Mouse (Mus musculus): ENCODE data around the gene Isyna1. TPM values are rescaled to one million over a fixed set of nuclear protein-coding genes. Genes with fewer than 3 reads are reported as not detected.
A peak's percentile ranks its signal among the peaks of the same experiment; 100 is the strongest.

The Isyna1 gene
- polyA plus RNA-seq, 1 experiment: 77.2 TPM

DNA sequence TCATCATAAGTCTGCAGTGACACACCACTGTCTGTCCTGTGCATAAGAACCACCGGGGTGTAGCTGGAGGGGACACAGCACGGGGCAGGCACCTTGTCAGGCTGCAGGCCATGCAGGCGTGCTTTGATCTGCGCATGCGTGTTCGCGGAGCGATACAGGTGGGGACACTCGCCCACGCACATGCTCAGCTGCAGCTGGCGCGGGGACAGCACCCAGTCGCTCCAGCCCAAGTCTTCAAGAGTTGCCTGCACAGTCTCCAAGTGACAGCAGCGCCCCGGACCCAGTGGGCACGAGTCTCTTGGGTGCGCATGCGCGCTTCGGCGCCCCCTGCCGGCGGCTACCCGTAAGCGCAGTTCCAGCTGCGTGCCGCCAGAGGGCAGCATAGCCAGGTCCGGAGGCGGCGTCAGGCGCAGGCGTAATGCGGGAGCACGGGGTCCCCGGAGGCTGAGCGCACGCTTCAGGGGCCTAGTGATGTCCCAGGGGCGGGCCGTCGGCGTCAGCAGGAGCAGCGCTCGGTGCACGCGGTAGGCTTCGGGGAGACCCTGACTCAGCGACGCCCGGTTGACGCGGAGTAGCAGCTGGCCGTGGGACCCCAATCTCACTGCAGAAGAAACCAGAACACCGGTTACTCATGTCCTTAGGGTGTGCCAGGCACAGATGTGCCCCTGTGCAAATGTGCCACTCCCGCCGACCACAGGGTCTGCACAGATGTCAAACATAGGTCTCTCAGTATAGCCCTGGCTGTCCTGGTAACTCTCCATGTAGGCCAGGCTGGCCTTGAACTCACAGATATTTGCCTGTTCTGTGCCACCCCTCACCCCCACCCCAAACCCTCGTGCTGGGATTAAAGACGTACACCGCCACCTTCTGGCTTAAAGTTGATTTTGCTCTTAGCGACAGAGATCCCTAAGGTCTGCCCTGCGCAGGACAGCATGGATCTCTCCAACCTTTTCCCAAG lies 35.7 kb downstream of the Isyna1 start:
- peak; percentile 61; the same call in 1 of the 2 replicates for TF ChIP-seq POLR2A (IDR thresholded peaks at IDR 0.05; ENCODE audit: extremely low read depth, insufficient read depth, low read length)
- TF ChIP-seq CTCF (IDR thresholded peaks at IDR 0.05; ENCODE audit: extremely low read depth, insufficient read depth, low read length): peak; percentile 100
- H3K4me1 ChIP-seq (ENCODE audit: control insufficient read depth, insufficient read depth, low read length): no peaks in the 10 kb centered on the region

DNA sequence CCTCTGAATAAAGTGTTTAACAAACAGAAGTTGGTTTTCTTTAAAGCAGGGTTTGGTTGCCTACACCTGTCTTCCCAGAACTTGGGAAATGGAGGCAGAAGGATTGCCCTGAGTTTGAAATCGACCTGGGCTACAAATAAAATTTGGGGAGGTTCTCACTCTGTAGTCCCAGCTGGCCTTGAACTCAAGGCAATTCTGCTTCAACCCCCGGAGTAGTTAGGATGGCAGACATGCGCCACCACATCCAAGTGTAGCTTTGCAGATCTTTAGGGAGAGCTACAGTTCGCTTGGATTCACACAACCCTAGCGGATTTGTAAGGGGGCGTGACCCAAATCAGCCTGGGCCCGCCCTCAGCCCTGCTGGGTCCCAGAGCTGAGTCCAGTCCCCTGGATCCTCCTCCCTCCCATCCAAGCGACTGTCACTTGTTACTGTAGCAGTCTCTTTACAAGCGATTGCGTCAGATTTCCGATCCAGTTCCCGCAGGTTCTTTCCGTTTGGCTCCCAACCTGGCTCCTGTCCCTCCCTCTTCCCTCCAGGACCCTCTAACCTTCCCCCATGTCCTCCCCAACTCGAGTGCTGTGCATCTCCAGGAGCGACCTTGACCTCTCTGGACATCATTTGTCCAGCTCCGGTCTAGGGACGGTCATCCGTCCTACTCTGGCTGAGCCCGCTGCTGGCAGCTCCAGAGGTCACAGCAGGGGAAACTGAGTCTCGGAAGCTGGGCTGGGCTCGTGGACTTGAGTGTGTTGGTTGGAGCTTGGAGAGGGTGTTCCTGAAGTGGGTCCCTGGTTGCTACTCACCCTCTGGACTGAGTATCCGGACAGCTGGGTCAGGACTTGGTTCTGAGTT lies 36.6 kb downstream of the Isyna1 start:
- Histone ChIP-seq H3K4me3 (ENCODE audit: insufficient read depth, low read length) (no peak overlapping the region; the same call in 1 of the 2 replicates), H3K4me1 (ENCODE audit: control insufficient read depth, insufficient read depth, low read length) (no peaks in the 10 kb centered on the region), H3K27ac (ENCODE audit: insufficient read depth, low read length) (no peak overlapping the region)
- TF ChIP-seq POLR2A (IDR thresholded peaks at IDR 0.05; ENCODE audit: extremely low read depth, insufficient read depth, low read length) (no peak), CTCF (IDR thresholded peaks at IDR 0.05; ENCODE audit: extremely low read depth, insufficient read depth, low read length) (no peak)

More for the DNA sequence above, 35.7 kb downstream of the Isyna1 start:
- H3K4me3 ChIP-seq (ENCODE audit: insufficient read depth, low read length): peak overlapping the region; percentile 29
- H3K27ac ChIP-seq (ENCODE audit: insufficient read depth, low read length): peak overlapping the region; percentile 57

- TF ChIP-seq CTCF (IDR thresholded peaks at IDR 0.05; ENCODE audit: extremely low read depth, insufficient read depth, low read length) (no peak), POLR2A (IDR thresholded peaks at IDR 0.05; ENCODE audit: extremely low read depth, insufficient read depth, low read length) (no peak)
- H3K4me3 ChIP-seq (ENCODE audit: insufficient read depth, low read length): no peak overlapping the region
Measured at GRCm38 (mm10) chr8:70631436-70631835, 37.3 kb downstream of the Isyna1 start.

GRCm38 (mm10) chr8:70632346-70632892 lies 38.2 kb downstream of the Isyna1 start, which contains the start of gene Gdf15:
Gene Gdf15 (minus strand): TSS chr8:70632456.
- no peak within 1 kb of the TSS for H3K27ac ChIP-seq (ENCODE audit: insufficient read depth, low read length)
- no peak for TF ChIP-seq CTCF (IDR thresholded peaks at IDR 0.05; ENCODE audit: extremely low read depth, insufficient read depth, low read length)
- no peak for TF ChIP-seq POLR2A (IDR thresholded peaks at IDR 0.05; ENCODE audit: extremely low read depth, insufficient read depth, low read length)
- no peaks in the 10 kb centered on the region for H3K4me1 ChIP-seq (ENCODE audit: control insufficient read depth, insufficient read depth, low read length)
- no peak within 1 kb of the TSS for H3K4me3 ChIP-seq (ENCODE audit: insufficient read depth, low read length)

More at GRCm38 (mm10) chr8:70631436-70631835, 37.3 kb downstream of the Isyna1 start:
- H3K4me1 ChIP-seq (ENCODE audit: control insufficient read depth, insufficient read depth, low read length): no peaks in the 10 kb centered on the region
- no peak overlapping the region for H3K27ac ChIP-seq (ENCODE audit: insufficient read depth, low read length)

- TF ChIP-seq CTCF (IDR thresholded peaks at IDR 0.05; ENCODE audit: extremely low read depth, insufficient read depth, low read length): no peak
- TF ChIP-seq POLR2A (IDR thresholded peaks at IDR 0.05; ENCODE audit: extremely low read depth, insufficient read depth, low read length): no peak
- no peak overlapping the region for H3K4me3 ChIP-seq (ENCODE audit: insufficient read depth, low read length)
- H3K27ac ChIP-seq (ENCODE audit: insufficient read depth, low read length): no peak overlapping the region
- no peaks in the 10 kb centered on the region for H3K4me1 ChIP-seq (ENCODE audit: control insufficient read depth, insufficient read depth, low read length)
Measured at GRCm38 (mm10) chr8:70634066-70634465, 39.9 kb downstream of the Isyna1 start.

DNA sequence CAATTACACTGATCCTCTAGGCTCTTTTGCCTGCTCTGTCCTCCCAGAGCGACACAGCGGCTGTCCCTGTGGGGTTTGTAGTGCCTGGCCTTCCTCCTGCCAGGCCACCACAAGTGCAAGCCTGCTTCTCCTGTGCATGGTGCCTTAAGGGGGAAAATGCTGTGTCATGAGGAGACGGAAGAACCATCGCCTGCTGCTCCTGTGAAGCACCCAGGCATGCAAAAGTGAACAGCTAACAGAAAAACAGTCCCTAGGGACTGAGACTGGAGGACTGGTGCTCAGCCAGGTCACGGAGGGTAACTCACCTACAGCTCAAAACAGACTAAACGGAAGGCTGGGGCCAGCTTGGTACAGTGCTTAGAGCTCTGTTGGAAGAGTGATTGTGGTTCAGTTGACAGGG lies 41.4 kb downstream of the Isyna1 start:
- TF ChIP-seq POLR2A (IDR thresholded peaks at IDR 0.05; ENCODE audit: extremely low read depth, insufficient read depth, low read length) (no peak), CTCF (IDR thresholded peaks at IDR 0.05; ENCODE audit: extremely low read depth, insufficient read depth, low read length) (no peak)
- Histone ChIP-seq H3K4me3 (ENCODE audit: insufficient read depth, low read length) (no peak overlapping the region), H3K27ac (ENCODE audit: insufficient read depth, low read length) (no peak overlapping the region), H3K4me1 (ENCODE audit: control insufficient read depth, insufficient read depth, low read length) (no peaks in the 10 kb centered on the region)

- no peak overlapping the region for H3K4me3 ChIP-seq (ENCODE audit: insufficient read depth, low read length)
- TF ChIP-seq POLR2A (IDR thresholded peaks at IDR 0.05; ENCODE audit: extremely low read depth, insufficient read depth, low read length) (no peak), CTCF (IDR thresholded peaks at IDR 0.05; ENCODE audit: extremely low read depth, insufficient read depth, low read length) (no peak)
Measured at GRCm38 (mm10) chr8:70636838-70637237, 42.7 kb downstream of the Isyna1 start.

GRCm38 (mm10) chr8:70638752-70639151 lies 44.6 kb downstream of the Isyna1 start:
- TF ChIP-seq POLR2A (IDR thresholded peaks at IDR 0.05; ENCODE audit: extremely low read depth, insufficient read depth, low read length) (no peak), CTCF (IDR thresholded peaks at IDR 0.05; ENCODE audit: extremely low read depth, insufficient read depth, low read length) (no peak)
- Histone ChIP-seq H3K27ac (ENCODE audit: insufficient read depth, low read length) (no peak overlapping the region), H3K4me1 (ENCODE audit: control insufficient read depth, insufficient read depth, low read length) (no peaks in the 10 kb centered on the region), H3K4me3 (ENCODE audit: insufficient read depth, low read length) (no peak overlapping the region)

More at GRCm38 (mm10) chr8:70636838-70637237, 42.7 kb downstream of the Isyna1 start:
- Histone ChIP-seq H3K27ac (ENCODE audit: insufficient read depth, low read length) (no peak overlapping the region), H3K4me1 (ENCODE audit: control insufficient read depth, insufficient read depth, low read length) (no peaks in the 10 kb centered on the region)

GRCm38 (mm10) chr8:70643019-70643418 lies 48.8 kb downstream of the Isyna1 start:
- Histone ChIP-seq H3K4me3 (ENCODE audit: insufficient read depth, low read length) (no peak overlapping the region), H3K4me1 (ENCODE audit: control insufficient read depth, insufficient read depth, low read length) (no peaks in the 10 kb centered on the region)
- TF ChIP-seq POLR2A (IDR thresholded peaks at IDR 0.05; ENCODE audit: extremely low read depth, insufficient read depth, low read length): no peak
- no peak for TF ChIP-seq CTCF (IDR thresholded peaks at IDR 0.05; ENCODE audit: extremely low read depth, insufficient read depth, low read length)

More at GRCm38 (mm10) chr8:70643019-70643418, 48.8 kb downstream of the Isyna1 start:
- H3K27ac ChIP-seq (ENCODE audit: insufficient read depth, low read length): no peak overlapping the region
